Mouse (Mus musculus): ENCODE measurements at regions not wholly inside any gene's neighbourhood (a gene's known extent, or its start where the extent isn't known, plus 50 kb on each side); places are given as distances from the start of the nearest gene placed in this dataset.

- TF ChIP-seq POLR2A (IDR thresholded peaks at IDR 0.05; ENCODE audit: low read depth, low read length) (no peak), ZC3H11A (IDR thresholded peaks at IDR 0.05; ENCODE audit: low read depth, low read length) (no peak), USF1 (IDR thresholded peaks at IDR 0.05; ENCODE audit: low read depth, low read length) (no peak)
Measured at GRCm38 (mm10) chr1:77823801-77824687, 309.2 kb upstream of the Epha4 start.
